Mouse (Mus musculus) 3134 (cell line): ENCODE results near the gene Crocc.

ENCODE experiments used
- DNase-seq: peaks from one replicate; pipeline ENCODE4 v3.0.0-alpha.2; 2011; ENCODE audit warnings: low spot score; ENCODE audit not compliant: insufficient read length; ENCODE audit errors: extremely low read depth

Crocc gene

GRCm38 (mm10) chr4:141060426-141061301 is at the start of gene Crocc:
Crocc (minus strand) TSS chr4:141060550.
- DNase-seq = peak; percentile 99

- no peak for DNase-seq
Measured at GRCm38 (mm10) chr4:141108196-141108732, 47.9 kb upstream of the Crocc start.

GRCm38 (mm10) chr4:141106526-141107183 is 46.3 kb upstream of the Crocc start:
- no peak for DNase-seq

GRCm38 (mm10) chr4:141101855-141102254 is 41.5 kb upstream of the Crocc start:
- no peak for DNase-seq

GRCm38 (mm10) chr4:141101291-141101690 is 40.9 kb upstream of the Crocc start:
- DNase-seq = no peak

GRCm38 (mm10) chr4:141099956-141100355 is 39.6 kb upstream of the Crocc start:
- DNase-seq = no peak

- DNase-seq = no peak
Measured at GRCm38 (mm10) chr4:141098935-141099334, 38.6 kb upstream of the Crocc start.

- DNase-seq = no peak
Measured at GRCm38 (mm10) chr4:141096710-141097109, 36.4 kb upstream of the Crocc start.

- no peak for DNase-seq
Measured at GRCm38 (mm10) chr4:141095016-141095415, 34.7 kb upstream of the Crocc start.

- DNase-seq = no peak
Measured at GRCm38 (mm10) chr4:141088714-141089113, 28.4 kb upstream of the Crocc start.

- no peak for DNase-seq
Measured at GRCm38 (mm10) chr4:141088033-141088432, 27.7 kb upstream of the Crocc start, which contains the start of gene Spata21. Spata21 (plus strand) TSS chr4:141088333.

- DNase-seq = no peak
Measured at GRCm38 (mm10) chr4:141086862-141087261, 26.5 kb upstream of the Crocc start.

- DNase-seq = no peak
Measured at GRCm38 (mm10) chr4:141078510-141079137, 18.3 kb upstream of the Crocc start.

GRCm38 (mm10) chr4:141077681-141078509 is 17.5 kb upstream of the Crocc start, which contains the start of gene Necap2:
Necap2 (minus strand) TSS chr4:141078357.
- peak; percentile 92 for DNase-seq

- DNase-seq = no peak
Measured at GRCm38 (mm10) chr4:141076761-141077506, 16.6 kb upstream of the Crocc start.

GRCm38 (mm10) chr4:141074109-141074508 is 13.8 kb upstream of the Crocc start:
- DNase-seq = no peak

- no peak for DNase-seq
Measured at GRCm38 (mm10) chr4:141073661-141074060, 13.3 kb upstream of the Crocc start.

GRCm38 (mm10) chr4:141072502-141072901 is 12.2 kb upstream of the Crocc start:
- DNase-seq = no peak

- DNase-seq = no peak
Measured at GRCm38 (mm10) chr4:141069731-141070130, 9.4 kb upstream of the Crocc start.
